Mouse (Mus musculus) CH12.LX (cell line): ENCODE data around the gene Gja6. TPM values are rescaled to one million over a fixed set of nuclear protein-coding genes. Genes with fewer than 3 reads are reported as not detected.

Source experiments
- DNase-seq: peaks from one replicate; pipeline ENCODE4 v3.0.0-alpha.2; 2013; ENCODE audit errors: extremely low read depth
- H3K27ac ChIP-seq: 2 replicates; pipeline ENCODE4 v1.5.1; 2012; ENCODE audit warnings: low read depth, mild to moderate bottlenecking, control low read depth, moderate library complexity; ENCODE audit not compliant: insufficient read depth
- H3K27me3 ChIP-seq: replicated peaks from 2 replicates; pipeline ENCODE3; 2012; ENCODE audit warnings: inconsistent platforms
- H3K36me3 ChIP-seq, 2 experiments: replicated peaks in 1 of 2; 2 replicates each; pipeline versions ENCODE3 to v1.6.1; 2012; ENCODE audit warnings: inconsistent platforms in 1 of 2, low read length in 1 of 2, mild to moderate bottlenecking in 1 of 2, mixed read lengths in 1 of 2, moderate library complexity in 1 of 2; ENCODE audit not compliant: control insufficient read depth in 1 of 2, insufficient read depth in 1 of 2
- H3K4me1 ChIP-seq, 2 experiments: 2 replicates each; pipeline ENCODE4 v1.6.1; 2012; ENCODE audit warnings: inconsistent platforms in 1 of 2, moderate library complexity in 1 of 2; ENCODE audit not compliant: insufficient read depth in 2 of 2, control insufficient read depth in 1 of 2
- H3K4me2 ChIP-seq: 2 replicates; pipeline ENCODE4 v1.6.1; 2012; ENCODE audit warnings: low read depth, mild to moderate bottlenecking, control low read depth; ENCODE audit not compliant: poor library complexity, insufficient read depth, severe bottlenecking
- H3K4me3 ChIP-seq, 3 experiments: fragments of 150-350 bp in 1 of 3; sonication (generic) in 1 of 3; replicated peaks in 1 of 3; 2 replicates each; pipeline versions ENCODE3 to v1.5.1; 2011 to 2012; ENCODE audit warnings: low read depth in 2 of 3, low read length in 2 of 3, mild to moderate bottlenecking in 2 of 3, moderate library complexity in 2 of 3, control low read depth in 1 of 3, improper control_type of control experiment in 1 of 3, inconsistent platforms in 1 of 3, mixed read lengths in 1 of 3; ENCODE audit not compliant: poor library complexity in 1 of 3
- H3K79me2 ChIP-seq: replicated peaks from 2 replicates; pipeline ENCODE4 v1.6.1; 2012; ENCODE audit warnings: mild to moderate bottlenecking, moderate library complexity; ENCODE audit not compliant: control insufficient read depth, poor library complexity, insufficient read depth, severe bottlenecking; ENCODE audit errors: extremely low read depth
- H3K9ac ChIP-seq: 2 replicates; pipeline ENCODE4 v1.6.1; 2012; ENCODE audit warnings: low read depth, mild to moderate bottlenecking, control low read depth, moderate library complexity; ENCODE audit not compliant: insufficient read depth
- H3K9me3 ChIP-seq: replicated peaks from 2 replicates; pipeline ENCODE3; 2012; ENCODE audit warnings: low read length, inconsistent platforms, mixed read lengths
- BHLHE40 ChIP-seq: IDR thresholded peaks from 2 replicates; pipeline ENCODE4 v1.6.1; 2011; ENCODE audit warnings: mild to moderate bottlenecking, low read depth, low read length, improper control_type of control experiment
- CTCF ChIP-seq, 2 experiments: IDR thresholded peaks in 1 of 2; conservative IDR thresholded peaks in 1 of 2; 2 replicates each; pipeline ENCODE4 v1.5.1; 2011 to 2012; ENCODE audit warnings: low read depth in 2 of 2, low read length in 2 of 2, improper control_type of control experiment in 1 of 2, inconsistent platforms in 1 of 2, mild to moderate bottlenecking in 1 of 2, moderate library complexity in 1 of 2
- EP300 ChIP-seq: IDR thresholded peaks from 2 replicates; pipeline ENCODE4 v1.6.1; 2011; ENCODE audit warnings: low read length, improper control_type of control experiment
- ETS1 ChIP-seq: conservative IDR thresholded peaks from 2 replicates; pipeline ENCODE4 v1.6.1; 2012; ENCODE audit warnings: low read depth, mild to moderate bottlenecking, inconsistent platforms, low read length, improper control_type of control experiment, moderate library complexity
- HCFC1 ChIP-seq: IDR thresholded peaks from 2 replicates; pipeline ENCODE4 v1.6.1; 2012; ENCODE audit warnings: low read depth, mild to moderate bottlenecking, inconsistent platforms, low read length, improper control_type of control experiment
- JUN ChIP-seq: IDR thresholded peaks from 2 replicates; pipeline ENCODE4 v1.6.1; 2011; ENCODE audit warnings: low read depth, mild to moderate bottlenecking, low read length, improper control_type of control experiment, moderate library complexity; ENCODE audit not compliant: insufficient read depth
- MAX ChIP-seq: IDR thresholded peaks from 2 replicates; pipeline ENCODE4 v1.6.1; 2011; ENCODE audit warnings: low read length, improper control_type of control experiment
- MAZ ChIP-seq: IDR thresholded peaks from 2 replicates; pipeline ENCODE4 v1.6.1; 2012; ENCODE audit warnings: low read depth, mild to moderate bottlenecking, inconsistent platforms, low read length, improper control_type of control experiment, moderate library complexity
- MEF2A ChIP-seq: IDR thresholded peaks from 2 replicates; pipeline ENCODE4 v1.6.1; 2014; ENCODE audit warnings: low read depth, mild to moderate bottlenecking, inconsistent platforms, low read length, improper control_type of control experiment, borderline replicate concordance
- MXI1 ChIP-seq: IDR thresholded peaks from 2 replicates; pipeline ENCODE4 v1.6.1; 2011; ENCODE audit warnings: mild to moderate bottlenecking, low read depth, low read length, improper control_type of control experiment
- MYC ChIP-seq: IDR thresholded peaks from 2 replicates; pipeline ENCODE4 v1.6.1; 2011; ENCODE audit warnings: low read depth, mild to moderate bottlenecking, improper control_type of control experiment, low read length
- NELFE ChIP-seq: IDR thresholded peaks from 2 replicates; pipeline ENCODE4 v1.6.1; 2011; ENCODE audit warnings: low read depth, low read length, improper control_type of control experiment
- PAX5 ChIP-seq: IDR thresholded peaks from 2 replicates; pipeline ENCODE4 v1.6.1; 2012; ENCODE audit warnings: low read length, inconsistent platforms, mixed read lengths
- POLR2A ChIP-seq: IDR thresholded peaks from 2 replicates; pipeline ENCODE4 v1.6.1; 2011; ENCODE audit warnings: low read depth, mild to moderate bottlenecking, improper control_type of control experiment, low read length
- POLR2AphosphoS2 ChIP-seq: IDR thresholded peaks from 2 replicates; pipeline ENCODE4 v1.6.1; 2011; ENCODE audit warnings: low read depth, low read length, improper control_type of control experiment
- RAD21 ChIP-seq: IDR thresholded peaks from 2 replicates; pipeline ENCODE4 v1.6.1; 2011; ENCODE audit warnings: low read depth, mild to moderate bottlenecking, low read length, improper control_type of control experiment, moderate library complexity
- SMC3 ChIP-seq: IDR thresholded peaks from 2 replicates; pipeline ENCODE4 v1.6.1; 2011; ENCODE audit warnings: low read depth, low read length, improper control_type of control experiment
- TBP ChIP-seq: conservative IDR thresholded peaks from 2 replicates; pipeline ENCODE4 v1.6.1; 2011; ENCODE audit warnings: low read depth, low read length, improper control_type of control experiment
- TCF12 ChIP-seq: IDR thresholded peaks from 2 replicates; pipeline ENCODE4 v1.6.1; 2014; ENCODE audit warnings: low read depth, mild to moderate bottlenecking, inconsistent platforms, low read length, improper control_type of control experiment
- USF1 ChIP-seq: IDR thresholded peaks from 2 replicates; pipeline ENCODE4 v1.6.1; 2014; ENCODE audit warnings: low read depth, mild to moderate bottlenecking, inconsistent platforms, low read length, improper control_type of control experiment
- USF2 ChIP-seq: conservative IDR thresholded peaks from 2 replicates; pipeline ENCODE4 v1.6.1; 2011; ENCODE audit warnings: low read depth, low read length, improper control_type of control experiment
- ZMIZ1 ChIP-seq: IDR thresholded peaks from 2 replicates; pipeline ENCODE4 v1.6.1; 2012; ENCODE audit warnings: low read depth, mild to moderate bottlenecking, inconsistent platforms, low read length, improper control_type of control experiment
- dilution Hi-C: fragments of 300-500 bp; cut with MboI; formaldehyde crosslinking; loops from 2 replicates; pipeline ENCODE4 v1.14.3; 2020; ENCODE audit warnings: low sequenced_read_pairs; ENCODE audit not compliant: extremely low pct_unique_long_range_greater_than_20kb, extremely low pct_ligation_motif_present
- in situ Hi-C: fragments of 300-500 bp; cut with MboI; formaldehyde crosslinking; loops from 3 replicates; pipeline ENCODE4 v1.14.3; 2019; ENCODE audit warnings: low sequenced_read_pairs, low pct_ligation_motif_present, low pct_unique_long_range_greater_than_20kb, mixed read lengths
- polyA plus RNA-seq: library from polyadenylated mRNA; unstranded; fragments of >175 nt; gene quantifications from 2 replicates; pipeline ENCODE4 v1.2.1, GENCODE M21; 2012; ENCODE audit warnings: low read depth; ENCODE audit not compliant: insufficient read length
- total RNA-seq, 2 experiments: library from RNA; depleted of rRNA; stranded (reverse); fragments of 300-350 nt in 1 of 2; fragments of >200 nt in 1 of 2; gene quantifications; 2 replicates each; pipeline ENCODE4 v1.2.3; 2012 to 2014

Gene Gja6
- total and polyA plus RNA-seq, 3 experiments: 0.35 TPM; not detected in 2

- Histone ChIP-seq H3K4me3 (no peak overlapping the region), H3K4me1 (no peaks in the 10 kb centered on the region), H3K4me2 (no peak overlapping the region), H3K79me2 (no peaks in the 10 kb centered on the region), H3K9me3 (no peaks in the 10 kb centered on the region), H3K27me3 (no peaks in the 10 kb centered on the region), H3K27ac (no peak overlapping the region), H3K9ac (no peak overlapping the region), H3K36me3 (no peaks in the 10 kb centered on the region)
- TF ChIP-seq JUN (no peak), MAX (no peak), HCFC1 (no peak), USF2 (no peak), POLR2A (no peak), USF1 (no peak), BHLHE40 (no peak), EP300 (no peak), MXI1 (no peak), MAZ (no peak)
- DNase-seq: no peak
- dilution Hi-C loops: no loop called here
- in situ Hi-C loops: no loop called here
Measured at GRCm38 (mm10) chrX:160905913-160906312, 939 bp downstream of the Gja6 start.

- dilution Hi-C loops: no loop called here
- in situ Hi-C loops: no loop called here
- no peak overlapping the region for H3K27ac ChIP-seq
Measured at GRCm38 (mm10) chrX:160905041-160905678, 1.7 kb downstream of the Gja6 start.

GRCm38 (mm10) chrX:160901118-160901517, 5.7 kb downstream of the Gja6 start:
- Histone ChIP-seq H3K9ac (no peak overlapping the region), H3K27me3 (no peaks in the 10 kb centered on the region), H3K36me3 (no peaks in the 10 kb centered on the region), H3K27ac (no peak overlapping the region), H3K4me2 (no peak overlapping the region), H3K9me3 (no peaks in the 10 kb centered on the region), H3K4me3 (no peak overlapping the region), H3K4me1 (no peaks in the 10 kb centered on the region), H3K79me2 (no peaks in the 10 kb centered on the region)
- no peak for TF ChIP-seq ETS1
- TF ChIP-seq MYC: no peak
- no peak for TF ChIP-seq EP300
- no peak for TF ChIP-seq TCF12
- in situ Hi-C loops: no loop called here
- dilution Hi-C loops: no loop called here
- DNase-seq: no peak

More at GRCm38 (mm10) chrX:160905041-160905678, 1.7 kb downstream of the Gja6 start:
- no peak overlapping the region for H3K4me2 ChIP-seq
- no peaks in the 10 kb centered on the region for H3K27me3 ChIP-seq
- no peak overlapping the region for H3K9ac ChIP-seq
- TF ChIP-seq TBP (no peak), MAX (no peak), USF1 (no peak), MEF2A (no peak), CTCF (conservative IDR thresholded peaks at IDR 0.05 in 1 of 2, IDR thresholded peaks at IDR 0.05 in 1 of 2; ENCODE audit: low read depth in 2 of 2, low read length in 2 of 2) (no peak), ZMIZ1 (no peak), RAD21 (no peak), SMC3 (no peak), PAX5 (no peak), EP300 (no peak), MAZ (no peak), POLR2AphosphoS2 (no peak), NELFE (no peak)
- H3K79me2 ChIP-seq: no peaks in the 10 kb centered on the region
- DNase-seq: no peak
- no peaks in the 10 kb centered on the region for H3K4me1 ChIP-seq
- H3K36me3 ChIP-seq: no peaks in the 10 kb centered on the region
- no peaks in the 10 kb centered on the region for H3K9me3 ChIP-seq
- no peak overlapping the region for H3K4me3 ChIP-seq
